Mouse (Mus musculus): Measurements from ENCODE around the gene 2210418O10Rik.
"Not testable (repeated sequence)": the region's sequence is repeated elsewhere in the genome, so short reads cannot be mapped to it uniquely, and the experiment has no call there.

The 2210418O10Rik gene

GRCm38 (mm10) chr2:176226269-176226668 lies at the start of gene 2210418O10Rik:
2210418O10Rik (plus strand) TSS chr2:176226569.
- not testable (repeated sequence) for DNase-seq (ENCODE audit: low spot score in 2 of 2)

- DNase-seq (ENCODE audit: low spot score in 2 of 2) = not testable (repeated sequence)
Observed at GRCm38 (mm10) chr2:176248519-176248918, 22.1 kb downstream of the 2210418O10Rik start.
